Mouse (Mus musculus): ENCODE data around the gene Kcnk5.

The Kcnk5 gene

GRCm38 (mm10) chr14:20165413-20165812, 16.2 kb downstream of the Kcnk5 start:
- DNase-seq (ENCODE audit: low read depth): no peak

- DNase-seq (ENCODE audit: low read depth): no peak
Measured at GRCm38 (mm10) chr14:20164438-20164837, 17.2 kb downstream of the Kcnk5 start.

- DNase-seq (ENCODE audit: low read depth): no peak
Measured at GRCm38 (mm10) chr14:20162686-20163085, 18.9 kb downstream of the Kcnk5 start.

GRCm38 (mm10) chr14:20158727-20159681, 22.6 kb downstream of the Kcnk5 start:
- no peak for DNase-seq (ENCODE audit: low read depth)

GRCm38 (mm10) chr14:20157595-20157994, 24.0 kb downstream of the Kcnk5 start:
- no peak for DNase-seq (ENCODE audit: low read depth)

- no peak for DNase-seq (ENCODE audit: low read depth)
Measured at GRCm38 (mm10) chr14:20155718-20156117, 25.9 kb downstream of the Kcnk5 start.

GRCm38 (mm10) chr14:20154937-20155336, 26.7 kb downstream of the Kcnk5 start:
- DNase-seq (ENCODE audit: low read depth): peak; percentile 62

- no peak for DNase-seq (ENCODE audit: low read depth)
Measured at GRCm38 (mm10) chr14:20154245-20154644, 27.4 kb downstream of the Kcnk5 start.

- no peak for DNase-seq (ENCODE audit: low read depth)
Measured at GRCm38 (mm10) chr14:20149127-20150080, 32.2 kb downstream of the Kcnk5 start.

GRCm38 (mm10) chr14:20148514-20148913, 33.1 kb downstream of the Kcnk5 start:
- no peak for DNase-seq (ENCODE audit: low read depth)

- no peak for DNase-seq (ENCODE audit: low read depth)
Measured at GRCm38 (mm10) chr14:20147854-20148253, 33.8 kb downstream of the Kcnk5 start.

GRCm38 (mm10) chr14:20144093-20144492, 37.5 kb downstream of the Kcnk5 start:
- no peak for DNase-seq (ENCODE audit: low read depth)

GRCm38 (mm10) chr14:20138484-20139355, 42.9 kb downstream of the Kcnk5 start, which contains the start of gene Saysd1:
TSS of gene Saysd1 (minus strand) at chr14:20138534.
- DNase-seq (ENCODE audit: low read depth): no peak

GRCm38 (mm10) chr14:20134965-20135671, 46.5 kb downstream of the Kcnk5 start:
- DNase-seq (ENCODE audit: low read depth): no peak

GRCm38 (mm10) chr14:20128162-20128561, 53.4 kb downstream of the Kcnk5 start:
- DNase-seq (ENCODE audit: low read depth): no peak

- DNase-seq (ENCODE audit: low read depth): no peak
Measured at GRCm38 (mm10) chr14:20127406-20128087, 54.1 kb downstream of the Kcnk5 start.

GRCm38 (mm10) chr14:20120868-20121267, 60.7 kb downstream of the Kcnk5 start:
- no peak for DNase-seq (ENCODE audit: low read depth)

GRCm38 (mm10) chr14:20120012-20120411, 61.6 kb downstream of the Kcnk5 start:
- DNase-seq (ENCODE audit: low read depth): no peak

- peak; percentile 41 for DNase-seq (ENCODE audit: low read depth)
Measured at GRCm38 (mm10) chr14:20116149-20116605, 65.4 kb downstream of the Kcnk5 start.

GRCm38 (mm10) chr14:20114951-20115350, 66.7 kb downstream of the Kcnk5 start:
- no peak for DNase-seq (ENCODE audit: low read depth)
